Mouse (Mus musculus): ENCODE results near the gene Mob2. TPM values are rescaled to one million over a fixed set of nuclear protein-coding genes. Genes with fewer than 3 reads are reported as not detected.

Mob2 gene
- polyA plus RNA-seq, 1 experiment = 31.8 TPM

GRCm38 (mm10) chr7:142086159-142086905 lies 25.5 kb upstream of the Mob2 start:
- TF ChIP-seq POLR2A (IDR thresholded peaks at IDR 0.05; ENCODE audit: low read depth, low read length) (no peak), CTCF (IDR thresholded peaks at IDR 0.05; ENCODE audit: extremely low read depth, insufficient read length, insufficient replicate concordance, low read depth, low read length) (no peak)
- H3K27ac ChIP-seq (ENCODE audit: insufficient read depth, low read depth, low read length) = no peak overlapping the region
- no peak overlapping the region for H3K4me3 ChIP-seq (ENCODE audit: low read depth, low read length)
- H3K27me3 ChIP-seq (ENCODE audit: control insufficient read depth, insufficient read depth, low read length) = no peaks in the 10 kb centered on the region
- H3K4me1 ChIP-seq (ENCODE audit: control insufficient read depth, insufficient read depth, insufficient read length, low read length) = peaks cover 13% of the 10 kb centered on the region
- 67% methylated on average over 4 of the region's 4 CpGs for WGBS
- peaks cover 33% of the 10 kb centered on the region for H3K36me3 ChIP-seq (ENCODE audit: control insufficient read depth, insufficient read depth, low read length)

GRCm38 (mm10) chr7:142084820-142085219 lies 24.0 kb upstream of the Mob2 start:
- Histone ChIP-seq H3K4me3 (ENCODE audit: low read depth, low read length) (no peak overlapping the region), H3K27ac (ENCODE audit: insufficient read depth, low read depth, low read length) (peak overlapping the region; percentile 13), H3K4me1 (ENCODE audit: control insufficient read depth, insufficient read depth, insufficient read length, low read length) (peaks cover 13% of the 10 kb centered on the region), H3K36me3 (ENCODE audit: control insufficient read depth, insufficient read depth, low read length) (peaks cover 38% of the 10 kb centered on the region), H3K27me3 (ENCODE audit: control insufficient read depth, insufficient read depth, low read length) (no peaks in the 10 kb centered on the region)
- TF ChIP-seq POLR2A (IDR thresholded peaks at IDR 0.05; ENCODE audit: low read depth, low read length) = no peak
- no peak for TF ChIP-seq CTCF (IDR thresholded peaks at IDR 0.05; ENCODE audit: extremely low read depth, insufficient read length, insufficient replicate concordance, low read depth, low read length)
- WGBS = 14% methylated on average over 3 of the region's 3 CpGs

- TF ChIP-seq POLR2A (IDR thresholded peaks at IDR 0.05; ENCODE audit: low read depth, low read length) (no peak), CTCF (IDR thresholded peaks at IDR 0.05; ENCODE audit: extremely low read depth, insufficient read length, insufficient replicate concordance, low read depth, low read length) (no peak)
- H3K27ac ChIP-seq (ENCODE audit: insufficient read depth, low read depth, low read length) = peak overlapping the region; percentile 13
Measured at GRCm38 (mm10) chr7:142084395-142084794, 23.5 kb upstream of the Mob2 start.

GRCm38 (mm10) chr7:142083588-142084317 lies 22.9 kb upstream of the Mob2 start:
- TF ChIP-seq POLR2A (IDR thresholded peaks at IDR 0.05; ENCODE audit: low read depth, low read length) = no peak
- TF ChIP-seq CTCF (IDR thresholded peaks at IDR 0.05; ENCODE audit: extremely low read depth, insufficient read length, insufficient replicate concordance, low read depth, low read length) = peak; percentile 2; the same call in 1 of the 2 replicates
- 46% methylated on average over 12 of the region's 12 CpGs for WGBS
- no peaks in the 10 kb centered on the region for H3K27me3 ChIP-seq (ENCODE audit: control insufficient read depth, insufficient read depth, low read length)
- H3K36me3 ChIP-seq (ENCODE audit: control insufficient read depth, insufficient read depth, low read length) = peaks cover 38% of the 10 kb centered on the region
- H3K4me1 ChIP-seq (ENCODE audit: control insufficient read depth, insufficient read depth, insufficient read length, low read length) = peaks cover 13% of the 10 kb centered on the region
- H3K4me3 ChIP-seq (ENCODE audit: low read depth, low read length) = no peak overlapping the region
- H3K27ac ChIP-seq (ENCODE audit: insufficient read depth, low read depth, low read length) = peak overlapping the region; percentile 13; the same call in 1 of the 2 replicates

More at GRCm38 (mm10) chr7:142084395-142084794, 23.5 kb upstream of the Mob2 start:
- Histone ChIP-seq H3K4me3 (ENCODE audit: low read depth, low read length) (no peak overlapping the region), H3K4me1 (ENCODE audit: control insufficient read depth, insufficient read depth, insufficient read length, low read length) (peaks cover 13% of the 10 kb centered on the region), H3K36me3 (ENCODE audit: control insufficient read depth, insufficient read depth, low read length) (peaks cover 38% of the 10 kb centered on the region), H3K27me3 (ENCODE audit: control insufficient read depth, insufficient read depth, low read length) (no peaks in the 10 kb centered on the region)
- WGBS = 23% methylated on average over 5 of the region's 5 CpGs

- WGBS = 94% methylated on average over 16 of the region's 16 CpGs
- H3K4me1 ChIP-seq (ENCODE audit: control insufficient read depth, insufficient read depth, insufficient read length, low read length) = peaks cover 13% of the 10 kb centered on the region
- peaks cover 35% of the 10 kb centered on the region for H3K36me3 ChIP-seq (ENCODE audit: control insufficient read depth, insufficient read depth, low read length)
- H3K27ac ChIP-seq (ENCODE audit: insufficient read depth, low read depth, low read length) = no peak overlapping the region
- H3K27me3 ChIP-seq (ENCODE audit: control insufficient read depth, insufficient read depth, low read length) = no peaks in the 10 kb centered on the region
- TF ChIP-seq POLR2A (IDR thresholded peaks at IDR 0.05; ENCODE audit: low read depth, low read length) = no peak
- no peak overlapping the region for H3K4me3 ChIP-seq (ENCODE audit: low read depth, low read length)
Measured at GRCm38 (mm10) chr7:142082607-142083006, 21.7 kb upstream of the Mob2 start.

GRCm38 (mm10) chr7:142082179-142082578 lies 21.3 kb upstream of the Mob2 start:
- TF ChIP-seq POLR2A (IDR thresholded peaks at IDR 0.05; ENCODE audit: low read depth, low read length) (no peak), CTCF (IDR thresholded peaks at IDR 0.05; ENCODE audit: extremely low read depth, insufficient read length, insufficient replicate concordance, low read depth, low read length) (no peak)
- Histone ChIP-seq H3K27me3 (ENCODE audit: control insufficient read depth, insufficient read depth, low read length) (no peaks in the 10 kb centered on the region), H3K36me3 (ENCODE audit: control insufficient read depth, insufficient read depth, low read length) (peaks cover 35% of the 10 kb centered on the region), H3K4me1 (ENCODE audit: control insufficient read depth, insufficient read depth, insufficient read length, low read length) (peaks cover 13% of the 10 kb centered on the region), H3K27ac (ENCODE audit: insufficient read depth, low read depth, low read length) (no peak overlapping the region), H3K4me3 (ENCODE audit: low read depth, low read length) (no peak overlapping the region)
- WGBS = 81% methylated on average over 38 of the region's 38 CpGs

GRCm38 (mm10) chr7:142081736-142082135 lies 20.9 kb upstream of the Mob2 start:
- Histone ChIP-seq H3K27ac (ENCODE audit: insufficient read depth, low read depth, low read length) (no peak overlapping the region), H3K4me3 (ENCODE audit: low read depth, low read length) (no peak overlapping the region), H3K4me1 (ENCODE audit: control insufficient read depth, insufficient read depth, insufficient read length, low read length) (peaks cover 13% of the 10 kb centered on the region), H3K36me3 (ENCODE audit: control insufficient read depth, insufficient read depth, low read length) (peaks cover 31% of the 10 kb centered on the region), H3K27me3 (ENCODE audit: control insufficient read depth, insufficient read depth, low read length) (no peaks in the 10 kb centered on the region)
- TF ChIP-seq POLR2A (IDR thresholded peaks at IDR 0.05; ENCODE audit: low read depth, low read length) (no peak), CTCF (IDR thresholded peaks at IDR 0.05; ENCODE audit: extremely low read depth, insufficient read length, insufficient replicate concordance, low read depth, low read length) (no peak)
- WGBS = 78% methylated on average over 17 of the region's 17 CpGs
